Mouse (Mus musculus) heart, embryonic 13.5 days (tissue): Measurements from ENCODE around the gene Mfsd2a. TPM values are rescaled to one million over a fixed set of nuclear protein-coding genes. Genes with fewer than 3 reads are reported as not detected.
A peak's percentile ranks its signal among the peaks of the same experiment; 100 is the strongest.
"Not testable (repeated sequence)": the region's sequence is repeated elsewhere in the genome, so short reads cannot be mapped to it uniquely, and the experiment has no call there.

Experiments
- ATAC-seq: fragments of 200-750 bp; cut with Nextera tagmentation; 2 replicates; pipeline ENCODE4 v1.8.0; 2017; ENCODE audit warnings: moderate TSS enrichment; ENCODE audit not compliant: insufficient number of reproducible peaks, low FRiP score, low TSS enrichment; ENCODE audit errors: extremely low read depth
- H3K27ac ChIP-seq: fragments of 300-500 bp; sonication (generic); replicated peaks from 2 replicates; pipeline ENCODE4 v1.5.1; 2015; ENCODE audit warnings: moderate library complexity, mild to moderate bottlenecking, inconsistent platforms
- H3K27me3 ChIP-seq: fragments of 300-500 bp; sonication (generic); replicated peaks from 2 replicates; pipeline ENCODE4 v1.6.1; 2015; ENCODE audit warnings: mild to moderate bottlenecking, inconsistent platforms
- H3K36me3 ChIP-seq: fragments of 300-500 bp; sonication (generic); 2 replicates; pipeline ENCODE4 v1.6.1; 2015; ENCODE audit warnings: mild to moderate bottlenecking, inconsistent platforms
- H3K4me1 ChIP-seq: fragments of 300-500 bp; sonication (generic); 2 replicates; pipeline ENCODE4 v1.6.1; 2015; ENCODE audit warnings: inconsistent platforms
- H3K4me2 ChIP-seq: fragments of 300-500 bp; sonication (generic); 2 replicates; pipeline ENCODE4 v1.6.1; 2015; ENCODE audit warnings: inconsistent platforms, mild to moderate bottlenecking, moderate library complexity
- H3K4me3 ChIP-seq: fragments of 300-500 bp; sonication (generic); 2 replicates; pipeline ENCODE4 v1.5.1; 2015; ENCODE audit warnings: moderate library complexity, mild to moderate bottlenecking, inconsistent platforms
- H3K9ac ChIP-seq: fragments of 300-500 bp; sonication (generic); 2 replicates; pipeline ENCODE4 v1.6.1; 2015; ENCODE audit warnings: inconsistent platforms, mild to moderate bottlenecking, moderate library complexity
- H3K9me3 ChIP-seq: fragments of 300-500 bp; sonication (generic); 2 replicates; pipeline ENCODE4 v1.6.1; 2016; ENCODE audit warnings: inconsistent platforms
- WGBS: fragments of 180-500 bp; shearing (Covaris S2); methylation state at CpG from one replicate; pipeline ENCODE4 v1.1.7; 2015; ENCODE audit warnings: mixed read lengths; 5-methylcytosine and 5-hydroxymethylcytosine counted together
- polyA plus RNA-seq: library from polyadenylated mRNA; unstranded; fragments of >200 nt; fragmentation: Nextera tagmentation; extraction: Ambion mirVana; gene quantifications from 2 replicates; pipeline ENCODE4 v1.2.1, GENCODE M21; 2015

The Mfsd2a gene
- polyA plus RNA-seq, 1 experiment from 2014 or later = 1.0 TPM

- Histone ChIP-seq H3K4me3 (no peak overlapping the region), H3K9me3 (peaks cover 3% of the 10 kb centered on the region; the same call in 1 of the 2 replicates), H3K4me2 (no peak overlapping the region), H3K27ac (no peak overlapping the region), H3K9ac (no peak overlapping the region), H3K4me1 (peaks cover 12% of the 10 kb centered on the region), H3K36me3 (no peaks in the 10 kb centered on the region), H3K27me3 (peaks cover 31% of the 10 kb centered on the region)
- 63% methylated on average over 3 of the region's 3 CpGs for WGBS
- no peak for ATAC-seq
These were observed 31.3 kb upstream of the Mfsd2a start for GRCm38 (mm10) chr4:122992276-122992675.

GRCm38 (mm10) chr4:122991177-122991576, 30.2 kb upstream of the Mfsd2a start:
- ATAC-seq = no peak
- Histone ChIP-seq H3K4me3 (no peak overlapping the region), H3K9ac (no peak overlapping the region), H3K4me2 (no peak overlapping the region), H3K9me3 (peaks cover 3% of the 10 kb centered on the region; the same call in 1 of the 2 replicates), H3K27me3 (peaks cover 20% of the 10 kb centered on the region), H3K4me1 (peaks cover 5% of the 10 kb centered on the region; the same call in 1 of the 2 replicates), H3K27ac (no peak overlapping the region), H3K36me3 (no peaks in the 10 kb centered on the region)
- 73% methylated on average over 1 of the region's 1 CpGs for WGBS

GRCm38 (mm10) chr4:122988004-122988403, 27.0 kb upstream of the Mfsd2a start:
- H3K27ac ChIP-seq, ATAC-seq, H3K36me3 ChIP-seq, H3K4me3 ChIP-seq, H3K9me3 ChIP-seq, H3K4me2 ChIP-seq, H3K9ac ChIP-seq: not testable (repeated sequence)
- peaks cover 11% of the 10 kb centered on the region; the same call in 1 of the 2 replicates for H3K4me1 ChIP-seq
- H3K27me3 ChIP-seq = peaks cover 19% of the 10 kb centered on the region
- 53% methylated on average over 3 of the region's 3 CpGs for WGBS

GRCm38 (mm10) chr4:122987421-122987820, 26.4 kb upstream of the Mfsd2a start:
- Histone ChIP-seq H3K9me3 (peaks cover 3% of the 10 kb centered on the region; the same call in 1 of the 2 replicates), H3K27me3 (peaks cover 21% of the 10 kb centered on the region), H3K4me3 (no peak overlapping the region), H3K9ac (no peak overlapping the region), H3K4me1 (peaks cover 11% of the 10 kb centered on the region; the same call in 1 of the 2 replicates), H3K36me3 (no peaks in the 10 kb centered on the region), H3K4me2 (no peak overlapping the region), H3K27ac (no peak overlapping the region)
- ATAC-seq = no peak
- 25% methylated on average over 4 of the region's 4 CpGs for WGBS

GRCm38 (mm10) chr4:122985110-122985509, 24.1 kb upstream of the Mfsd2a start:
- Histone ChIP-seq H3K27ac (no peak overlapping the region), H3K9ac (no peak overlapping the region), H3K9me3 (no peaks in the 10 kb centered on the region), H3K4me2 (no peak overlapping the region), H3K36me3 (no peaks in the 10 kb centered on the region), H3K4me1 (peaks cover 23% of the 10 kb centered on the region), H3K27me3 (peaks cover 32% of the 10 kb centered on the region), H3K4me3 (no peak overlapping the region)
- ATAC-seq = no peak
- 36% methylated on average over 8 of the region's 8 CpGs for WGBS

- H3K4me2 ChIP-seq = peak overlapping the region; percentile 47
- H3K27ac ChIP-seq = no peak overlapping the region
- no peaks in the 10 kb centered on the region for H3K9me3 ChIP-seq
- H3K36me3 ChIP-seq = no peaks in the 10 kb centered on the region
- peaks cover 43% of the 10 kb centered on the region for H3K27me3 ChIP-seq
- H3K4me1 ChIP-seq = peaks cover 23% of the 10 kb centered on the region
- no peak for ATAC-seq
- WGBS = 24% methylated on average over 17 of the region's 17 CpGs
- peak overlapping the region; percentile 26 for H3K4me3 ChIP-seq
- H3K9ac ChIP-seq = 0 out of 2 replicates have a peak overlapping the region, but pooled peaks have one; percentile 20
These were observed 22.7 kb upstream of the Mfsd2a start for GRCm38 (mm10) chr4:122983486-122984261.

GRCm38 (mm10) chr4:122982537-122982936, 21.5 kb upstream of the Mfsd2a start:
- no peak for ATAC-seq
- Histone ChIP-seq H3K36me3 (no peaks in the 10 kb centered on the region), H3K27me3 (peaks cover 48% of the 10 kb centered on the region)

GRCm38 (mm10) chr4:122981930-122982329, 20.9 kb upstream of the Mfsd2a start:
- Histone ChIP-seq H3K9me3 (no peaks in the 10 kb centered on the region), H3K27ac (no peak overlapping the region), H3K4me1 (peaks cover 18% of the 10 kb centered on the region), H3K4me2 (no peak overlapping the region), H3K4me3 (no peak overlapping the region), H3K36me3 (no peaks in the 10 kb centered on the region), H3K9ac (no peak overlapping the region), H3K27me3 (peaks cover 48% of the 10 kb centered on the region)
- 36% methylated on average over 3 of the region's 3 CpGs for WGBS
- ATAC-seq = no peak

More at GRCm38 (mm10) chr4:122982537-122982936, 21.5 kb upstream of the Mfsd2a start:
- H3K9ac ChIP-seq = no peak overlapping the region
- peaks cover 22% of the 10 kb centered on the region for H3K4me1 ChIP-seq
- WGBS = 71% methylated on average over 3 of the region's 3 CpGs
- no peak overlapping the region for H3K27ac ChIP-seq
- no peak overlapping the region for H3K4me3 ChIP-seq
- H3K9me3 ChIP-seq = no peaks in the 10 kb centered on the region
- H3K4me2 ChIP-seq = no peak overlapping the region

- Histone ChIP-seq H3K4me1 (peaks cover 18% of the 10 kb centered on the region), H3K9me3 (no peaks in the 10 kb centered on the region), H3K27ac (no peak overlapping the region), H3K4me3 (no peak overlapping the region), H3K4me2 (no peak overlapping the region), H3K9ac (no peak overlapping the region), H3K27me3 (peaks cover 48% of the 10 kb centered on the region), H3K36me3 (no peaks in the 10 kb centered on the region)
- WGBS = 47% methylated on average over 7 of the region's 7 CpGs
- ATAC-seq = no peak
These were observed 20.2 kb upstream of the Mfsd2a start for GRCm38 (mm10) chr4:122981238-122981637.

- H3K4me1 ChIP-seq = peaks cover 18% of the 10 kb centered on the region
- peaks cover 48% of the 10 kb centered on the region for H3K27me3 ChIP-seq
These were observed 19.7 kb upstream of the Mfsd2a start for GRCm38 (mm10) chr4:122980684-122981083.

GRCm38 (mm10) chr4:122979826-122980225, 18.8 kb upstream of the Mfsd2a start:
- H3K9me3 ChIP-seq = no peaks in the 10 kb centered on the region
- no peak overlapping the region for H3K27ac ChIP-seq
- no peak overlapping the region for H3K4me2 ChIP-seq
- H3K9ac ChIP-seq = no peak overlapping the region
- no peak for ATAC-seq
- H3K27me3 ChIP-seq = peaks cover 52% of the 10 kb centered on the region
- 70% methylated on average over 3 of the region's 3 CpGs for WGBS
- peaks cover 18% of the 10 kb centered on the region for H3K4me1 ChIP-seq
- H3K4me3 ChIP-seq = no peak overlapping the region
- H3K36me3 ChIP-seq = no peaks in the 10 kb centered on the region

More at GRCm38 (mm10) chr4:122980684-122981083, 19.7 kb upstream of the Mfsd2a start:
- no peak overlapping the region for H3K9ac ChIP-seq
- ATAC-seq = no peak
- no peak overlapping the region for H3K4me3 ChIP-seq
- H3K4me2 ChIP-seq = no peak overlapping the region
- H3K27ac ChIP-seq = no peak overlapping the region
- 67% methylated on average over 2 of the region's 2 CpGs for WGBS
- no peaks in the 10 kb centered on the region for H3K36me3 ChIP-seq
- H3K9me3 ChIP-seq = no peaks in the 10 kb centered on the region

- Histone ChIP-seq H3K9ac (no peak overlapping the region), H3K4me3 (no peak overlapping the region), H3K4me2 (no peak overlapping the region), H3K27ac (no peak overlapping the region), H3K27me3 (peaks cover 49% of the 10 kb centered on the region), H3K36me3 (no peaks in the 10 kb centered on the region), H3K9me3 (no peaks in the 10 kb centered on the region), H3K4me1 (peaks cover 18% of the 10 kb centered on the region)
- 73% methylated on average over 2 of the region's 2 CpGs for WGBS
- no peak for ATAC-seq
These were observed 17.9 kb upstream of the Mfsd2a start for GRCm38 (mm10) chr4:122978850-122979249.
